Mouse (Mus musculus) testis, adult 2 months (tissue): ENCODE results near the gene Thap7. TPM values are rescaled to one million over a fixed set of nuclear protein-coding genes. Genes with fewer than 3 reads are reported as not detected.

Experiments used
- H3K27ac ChIP-seq: fragments of 200-500 bp; 2 replicates; pipeline ENCODE4 v1.5.1; 2012; ENCODE audit warnings: low read depth, low read length; ENCODE audit not compliant: control insufficient read depth, insufficient read depth
- H3K27me3 ChIP-seq: fragments of 200-500 bp; 2 replicates; pipeline ENCODE4 v1.6.1; 2012; ENCODE audit warnings: mild to moderate bottlenecking, low read length, moderate library complexity; ENCODE audit not compliant: control insufficient read depth, insufficient read depth
- H3K36me3 ChIP-seq: fragments of 200-500 bp; 2 replicates; pipeline ENCODE4 v1.6.1; 2012; ENCODE audit warnings: mild to moderate bottlenecking, low read length; ENCODE audit not compliant: control insufficient read depth, insufficient read depth
- H3K4me1 ChIP-seq: fragments of 200-500 bp; 2 replicates; pipeline ENCODE4 v1.6.1; 2012; ENCODE audit warnings: low read length; ENCODE audit not compliant: control insufficient read depth, insufficient read depth
- H3K4me3 ChIP-seq: fragments of 200-500 bp; 2 replicates; pipeline ENCODE4 v1.5.1; 2012; ENCODE audit warnings: low read depth, mild to moderate bottlenecking, low read length, moderate library complexity, mixed read lengths; ENCODE audit not compliant: control insufficient read depth
- CTCF ChIP-seq: fragments of 200-500 bp; IDR thresholded peaks from 2 replicates; pipeline ENCODE4 v1.5.1; 2012; ENCODE audit warnings: low read depth, mild to moderate bottlenecking, inconsistent platforms, low read length, moderate library complexity; ENCODE audit not compliant: control insufficient read depth, insufficient read depth, insufficient replicate concordance
- POLR2A ChIP-seq: fragments of 200-500 bp; IDR thresholded peaks from 2 replicates; pipeline ENCODE4 v1.6.1; 2012; ENCODE audit warnings: low read depth, mild to moderate bottlenecking, inconsistent platforms, low read length, moderate library complexity; ENCODE audit not compliant: control insufficient read depth
- polyA plus RNA-seq: library from polyadenylated mRNA; depleted of rRNA; stranded (reverse); fragments of >200 nt; gene quantifications from 2 replicates; pipeline ENCODE4 v1.2.3, GENCODE M21; 2012

Gene Thap7
- polyA plus RNA-seq, 1 experiment, result 154 TPM

GRCm38 (mm10) chr16:17561751-17562208 lies 30.8 kb upstream of the Thap7 start, which contains the start of gene P2rx6:
P2rx6 (plus strand) TSS chr16:17561885.
- Histone ChIP-seq H3K27ac (no peak within 1 kb of the TSS; the same call in 1 of the 2 replicates), H3K4me1 (peaks cover 16% of the 10 kb centered on the region), H3K36me3 (no peaks in the 10 kb centered on the region), H3K27me3 (no peaks in the 10 kb centered on the region), H3K4me3 (peak within 1 kb of the TSS; percentile 51)
- TF ChIP-seq CTCF, result no peak
- 0 out of 2 replicates have a peak, but pooled peaks have one; percentile 23 for TF ChIP-seq POLR2A

- H3K27me3 ChIP-seq, result no peaks in the 10 kb centered on the region
- no peaks in the 10 kb centered on the region for H3K36me3 ChIP-seq
- TF ChIP-seq CTCF, result no peak
- peak; percentile 30; the same call in 1 of the 2 replicates for TF ChIP-seq POLR2A
- H3K4me1 ChIP-seq, result peaks cover 16% of the 10 kb centered on the region
- H3K27ac ChIP-seq, result no peak within 1 kb of the TSS; the same call in 1 of the 2 replicates
- peak within 1 kb of the TSS; percentile 51 for H3K4me3 ChIP-seq
Observed at GRCm38 (mm10) chr16:17561128-17561750, 30.3 kb upstream of the Thap7 start, which contains the start of gene Lrrc74b. Lrrc74b (minus strand) TSS chr16:17561247.

- H3K27ac ChIP-seq, result no peak overlapping the region
- H3K27me3 ChIP-seq, result no peaks in the 10 kb centered on the region
Observed at GRCm38 (mm10) chr16:17559396-17560027, 28.6 kb upstream of the Thap7 start.

GRCm38 (mm10) chr16:17558811-17559210 lies 27.9 kb upstream of the Thap7 start:
- Histone ChIP-seq H3K27me3 (no peaks in the 10 kb centered on the region), H3K27ac (no peak overlapping the region), H3K36me3 (no peaks in the 10 kb centered on the region), H3K4me3 (no peak overlapping the region), H3K4me1 (peaks cover 27% of the 10 kb centered on the region)
- TF ChIP-seq CTCF (no peak), POLR2A (no peak)

More at GRCm38 (mm10) chr16:17559396-17560027, 28.6 kb upstream of the Thap7 start:
- Histone ChIP-seq H3K4me3 (no peak overlapping the region), H3K36me3 (no peaks in the 10 kb centered on the region), H3K4me1 (peaks cover 20% of the 10 kb centered on the region)
- TF ChIP-seq CTCF (no peak), POLR2A (no peak)

GRCm38 (mm10) chr16:17557947-17558480 lies 27.1 kb upstream of the Thap7 start:
- peak overlapping the region; percentile 44; the same call in 1 of the 2 replicates for H3K4me3 ChIP-seq
- no peak for TF ChIP-seq POLR2A
- TF ChIP-seq CTCF, result peak; percentile 98
- no peak overlapping the region for H3K27ac ChIP-seq
- H3K4me1 ChIP-seq, result peaks cover 29% of the 10 kb centered on the region
- H3K36me3 ChIP-seq, result no peaks in the 10 kb centered on the region
- H3K27me3 ChIP-seq, result no peaks in the 10 kb centered on the region

- no peak for TF ChIP-seq POLR2A
- no peak for TF ChIP-seq CTCF
- no peak overlapping the region for H3K27ac ChIP-seq
- H3K27me3 ChIP-seq, result no peaks in the 10 kb centered on the region
- no peaks in the 10 kb centered on the region for H3K36me3 ChIP-seq
- H3K4me3 ChIP-seq, result no peak overlapping the region
- peaks cover 25% of the 10 kb centered on the region for H3K4me1 ChIP-seq
Observed at GRCm38 (mm10) chr16:17556907-17557306, 26.0 kb upstream of the Thap7 start.

- no peak overlapping the region for H3K27ac ChIP-seq
- peaks cover 18% of the 10 kb centered on the region for H3K4me1 ChIP-seq
Observed at GRCm38 (mm10) chr16:17556180-17556579, 25.2 kb upstream of the Thap7 start.

More at GRCm38 (mm10) chr16:17556180-17556579, 25.2 kb upstream of the Thap7 start:
- H3K36me3 ChIP-seq, result no peaks in the 10 kb centered on the region
- H3K4me3 ChIP-seq, result no peak overlapping the region
- TF ChIP-seq POLR2A (no peak), CTCF (no peak)
- no peaks in the 10 kb centered on the region for H3K27me3 ChIP-seq
